Mouse (Mus musculus) adrenal gland, adult (tissue): ENCODE data around the gene Snx10.
A peak's percentile ranks its signal among the peaks of the same experiment; 100 is the strongest.

Experiments
- DNase-seq, 2 experiments: peaks; one replicate each; pipeline ENCODE4 v3.0.0; 2022 to 2023; ENCODE audit warnings: low spot score in 1 of 2; ENCODE audit not compliant: inconsistent age in 2 of 2

Gene Snx10

DNA sequence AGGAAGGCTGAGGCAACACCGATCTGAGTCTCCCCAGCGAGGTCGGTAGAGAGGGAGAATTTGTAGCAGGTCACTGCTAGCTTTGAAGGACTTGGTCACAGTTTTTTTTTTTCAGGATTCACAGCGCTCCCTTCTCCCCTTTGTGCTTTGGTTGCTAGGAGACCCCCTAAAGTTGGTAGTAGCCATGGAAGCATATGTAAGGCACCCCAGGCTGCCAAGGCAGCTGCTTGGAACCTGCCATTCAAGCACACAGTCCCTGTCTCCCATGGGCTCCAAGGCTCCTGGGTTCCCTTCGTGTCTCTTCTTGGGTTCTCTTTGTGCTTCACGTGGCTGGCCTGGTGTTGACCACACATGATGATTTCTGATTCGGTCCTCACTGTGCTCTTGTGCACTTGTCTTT lies 5.8 kb downstream of the Snx10 start:
- DNase-seq, result no peak

GRCm38 (mm10) chr6:51533467-51534200 lies 9.9 kb downstream of the Snx10 start:
- peak in 1 of 2 experiments; percentile 50 for DNase-seq

DNA sequence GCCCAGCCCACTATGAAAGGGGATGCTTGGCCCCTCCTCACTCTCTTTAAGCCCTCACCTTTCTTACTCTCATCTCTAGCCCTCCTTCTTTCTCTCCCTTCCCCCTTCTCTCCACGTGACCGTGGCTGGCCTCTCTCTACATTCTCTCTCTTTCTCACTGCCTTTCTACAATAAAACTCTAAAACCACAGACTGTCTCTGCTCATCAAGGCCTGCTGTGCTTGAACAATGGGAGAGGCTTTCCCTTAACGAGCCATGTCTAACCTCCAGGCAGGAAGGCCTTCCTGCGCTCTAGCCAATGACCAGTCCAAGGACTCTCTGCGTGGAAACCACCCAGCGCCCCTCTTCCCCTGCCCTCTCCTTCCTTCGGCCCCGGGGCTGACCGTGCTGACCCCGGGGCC lies 11.9 kb downstream of the Snx10 start:
- DNase-seq, result no peak

- DNase-seq, result no peak
Measured at GRCm38 (mm10) chr6:51540525-51540924, 16.8 kb downstream of the Snx10 start.

DNA sequence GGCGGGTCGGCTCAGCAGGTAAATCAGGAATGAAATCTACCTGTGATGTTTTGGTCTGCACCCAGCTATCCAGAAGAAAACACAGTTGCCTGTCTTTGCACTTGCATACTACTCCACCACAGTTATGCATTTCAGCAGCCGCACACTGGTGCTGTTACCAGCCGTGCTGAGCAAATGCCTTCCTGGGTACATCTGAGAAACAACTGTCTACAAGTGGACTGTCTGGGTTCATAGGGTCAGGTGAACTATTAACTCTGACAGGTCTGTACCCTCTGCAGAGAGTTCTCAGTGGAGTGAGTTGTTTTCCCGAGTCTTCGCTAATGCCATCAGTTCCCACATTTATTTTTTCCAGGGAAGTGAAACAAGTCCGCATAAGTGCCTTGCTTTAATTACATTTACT lies 17.7 kb downstream of the Snx10 start:
- no peak for DNase-seq

- DNase-seq, result no peak
Measured at GRCm38 (mm10) chr6:51542147-51542546, 18.4 kb downstream of the Snx10 start.

DNA sequence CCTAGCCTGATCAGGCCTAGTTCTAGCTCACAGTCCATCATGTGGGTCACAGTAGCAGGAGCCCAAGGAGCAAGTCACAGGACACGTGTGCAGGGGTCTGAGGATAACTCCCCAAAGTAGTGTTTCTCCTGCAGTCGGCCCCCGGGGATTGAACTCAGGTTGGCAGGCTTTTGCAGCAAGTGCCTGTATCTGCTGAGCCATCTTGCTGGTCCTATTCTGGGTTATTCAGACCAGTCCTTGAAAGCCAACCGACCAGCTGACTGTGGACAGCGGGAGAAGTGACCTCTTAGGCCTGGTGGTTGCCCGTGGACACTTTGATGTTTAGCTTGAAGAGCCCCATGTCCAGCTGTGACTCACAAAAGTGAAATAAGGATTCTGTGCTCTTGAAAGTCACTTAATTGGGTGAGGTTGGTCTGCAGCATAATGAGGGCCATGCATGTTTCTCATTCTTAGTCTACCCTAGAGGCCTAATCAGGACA lies 20.0 kb downstream of the Snx10 start:
- no peak for DNase-seq

DNA sequence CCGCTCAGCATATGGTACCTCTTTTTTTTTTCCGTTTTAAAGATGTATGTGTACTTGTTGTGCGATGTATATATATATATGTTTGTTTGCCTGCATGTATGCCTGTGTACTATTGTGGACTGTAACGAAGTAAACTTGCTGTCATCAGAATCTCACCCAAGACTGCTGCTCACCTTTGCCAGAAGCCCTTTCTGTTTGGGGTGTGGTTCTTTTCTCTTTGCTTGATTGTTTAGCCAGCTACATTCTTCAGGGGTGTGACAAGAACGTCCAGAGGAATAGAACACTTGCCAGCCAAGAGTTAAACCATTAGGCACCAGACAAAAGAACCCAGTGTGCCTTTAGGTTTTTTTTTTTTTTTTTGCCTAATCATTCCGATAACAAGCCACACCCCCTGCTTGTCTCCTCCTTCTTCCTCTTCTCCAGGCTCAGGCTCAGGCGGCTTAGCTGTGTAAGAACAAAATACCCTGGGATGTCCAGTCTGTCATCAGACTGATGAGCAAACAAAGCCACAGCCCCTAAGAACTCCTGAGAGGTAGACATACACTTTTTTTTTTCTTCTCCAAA lies 20.5 kb downstream of the Snx10 start:
- DNase-seq, result peak in 1 of 2 experiments; percentile 65

GRCm38 (mm10) chr6:51545219-51545859 lies 21.6 kb downstream of the Snx10 start:
- peak; percentile 31 to 72 for DNase-seq

DNA sequence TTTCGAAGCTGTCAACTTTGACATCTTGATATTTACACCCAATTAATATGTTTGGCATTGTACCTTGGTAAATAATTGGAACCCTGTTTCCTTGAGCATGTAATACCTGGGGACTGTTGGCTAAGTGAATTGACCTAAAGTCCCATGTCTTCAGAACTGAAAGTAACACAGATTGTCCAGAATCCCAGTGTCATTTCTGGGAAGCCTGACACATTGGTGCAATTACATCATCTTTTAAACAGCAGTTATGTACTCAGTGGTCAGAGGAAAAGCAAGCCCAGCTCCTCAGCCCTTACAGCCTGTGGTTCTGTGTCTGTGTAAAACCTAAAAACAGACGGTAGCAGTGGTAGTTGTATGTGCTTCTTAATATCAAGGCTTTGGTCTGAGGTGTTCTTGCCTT lies 22.4 kb downstream of the Snx10 start:
- no peak for DNase-seq

DNA sequence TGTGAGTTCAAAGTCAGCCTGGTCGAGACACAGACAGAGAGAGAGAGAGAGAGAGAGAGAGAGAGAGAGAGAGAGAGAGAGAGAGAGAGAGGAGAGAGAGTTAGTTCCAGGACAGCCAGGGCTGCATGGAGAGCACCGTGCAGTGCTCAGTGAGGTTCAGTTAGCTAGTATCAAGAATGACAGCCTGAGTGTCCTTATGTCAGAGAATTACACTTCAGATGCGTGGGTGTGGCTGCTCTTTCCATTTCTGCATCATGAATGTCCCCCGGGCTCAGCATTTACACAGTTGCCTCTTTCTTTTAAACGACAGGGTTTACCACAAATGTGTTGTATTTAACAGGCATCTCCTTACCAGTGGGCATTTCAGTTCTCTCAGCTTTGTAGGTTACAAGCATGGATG lies 25.1 kb downstream of the Snx10 start:
- DNase-seq, result no peak

GRCm38 (mm10) chr6:51551267-51551802 lies 27.6 kb downstream of the Snx10 start:
- peak in 1 of 2 experiments; percentile 40 for DNase-seq

DNA sequence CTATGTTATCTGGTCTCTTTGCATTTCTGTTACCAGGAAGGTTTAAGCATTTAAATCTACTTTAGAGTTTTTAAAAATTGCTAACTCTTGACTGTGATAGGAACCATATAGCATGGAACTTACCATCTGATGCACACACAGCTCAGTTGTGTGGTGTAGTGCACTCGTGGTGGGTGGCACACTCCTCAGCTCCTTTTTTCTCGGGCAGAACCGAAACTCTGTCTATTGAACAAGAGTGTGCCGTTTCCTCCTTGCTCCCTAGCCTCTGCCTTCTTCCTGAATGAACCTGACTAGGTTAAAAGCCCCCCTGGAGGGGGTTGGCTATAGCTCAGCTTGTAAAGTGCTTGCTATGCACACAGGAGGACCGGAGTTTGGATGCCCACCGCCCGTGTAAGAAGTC lies 32.9 kb downstream of the Snx10 start:
- no peak for DNase-seq

GRCm38 (mm10) chr6:51558311-51558710 lies 34.6 kb downstream of the Snx10 start:
- no peak for DNase-seq

GRCm38 (mm10) chr6:51566771-51567680 lies 43.3 kb downstream of the Snx10 start:
- DNase-seq, result no peak

DNA sequence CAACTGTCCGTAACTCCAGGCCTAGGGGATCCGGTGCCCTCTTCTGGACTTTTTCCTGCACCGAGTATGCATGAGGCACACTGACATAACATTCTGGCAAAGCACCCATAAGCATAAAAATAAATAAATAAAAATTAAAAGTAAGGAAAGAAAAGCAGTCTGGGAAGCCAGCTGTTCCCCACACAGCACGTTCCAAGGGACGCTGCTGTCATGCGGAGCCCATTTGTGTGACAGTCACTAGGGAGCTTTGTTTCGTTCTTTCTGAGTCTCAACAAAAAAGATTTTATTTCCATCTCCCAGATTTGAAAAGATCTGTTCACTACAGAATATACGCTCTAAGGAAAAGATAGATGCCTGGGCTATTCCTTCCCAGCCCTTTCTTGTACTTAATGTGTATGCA lies 45.4 kb downstream of the Snx10 start:
- no peak for DNase-seq

- DNase-seq, result no peak
Measured at GRCm38 (mm10) chr6:51573136-51573535, 49.4 kb downstream of the Snx10 start.

DNA sequence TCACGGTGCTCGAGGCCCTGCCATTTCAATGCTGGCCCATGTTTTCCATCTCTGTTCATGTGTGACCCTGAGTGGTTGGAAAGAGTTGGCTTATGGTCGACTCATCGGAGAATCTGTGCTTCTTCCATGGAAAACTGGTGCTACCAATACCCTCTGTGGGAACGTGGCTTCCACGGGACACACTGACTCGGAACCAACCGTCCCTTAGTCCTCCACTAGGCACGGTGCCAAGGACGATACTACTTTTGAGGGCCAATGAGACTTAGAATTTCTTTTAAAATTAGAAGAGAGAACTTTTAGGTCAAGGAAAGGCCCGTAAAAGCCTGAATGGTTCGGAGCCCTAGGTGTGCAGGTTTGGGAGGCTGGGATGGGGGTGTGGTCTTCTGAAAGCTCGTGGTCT lies 50.4 kb downstream of the Snx10 start:
- DNase-seq, result peak; percentile 45 to 64

DNA sequence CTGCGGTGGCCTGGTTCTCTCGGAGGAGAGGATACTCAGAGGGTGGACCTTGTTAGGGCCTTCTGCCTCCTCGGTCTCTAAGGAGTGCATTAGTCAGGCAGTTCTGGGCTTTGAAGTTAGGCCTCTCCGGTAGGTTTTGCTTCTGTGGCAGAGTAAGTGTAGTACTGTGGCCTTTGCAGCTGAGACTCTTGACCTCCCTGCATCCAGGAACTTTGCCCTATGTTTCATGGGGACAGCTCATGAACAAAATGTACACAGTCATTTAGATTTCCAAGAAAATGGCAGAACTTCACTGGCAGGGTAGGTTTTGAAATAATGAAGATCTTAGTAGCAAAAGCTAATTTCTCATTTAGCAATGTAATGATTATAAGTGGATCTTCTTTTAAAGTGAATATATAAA lies 54.7 kb downstream of the Snx10 start:
- DNase-seq, result no peak

DNA sequence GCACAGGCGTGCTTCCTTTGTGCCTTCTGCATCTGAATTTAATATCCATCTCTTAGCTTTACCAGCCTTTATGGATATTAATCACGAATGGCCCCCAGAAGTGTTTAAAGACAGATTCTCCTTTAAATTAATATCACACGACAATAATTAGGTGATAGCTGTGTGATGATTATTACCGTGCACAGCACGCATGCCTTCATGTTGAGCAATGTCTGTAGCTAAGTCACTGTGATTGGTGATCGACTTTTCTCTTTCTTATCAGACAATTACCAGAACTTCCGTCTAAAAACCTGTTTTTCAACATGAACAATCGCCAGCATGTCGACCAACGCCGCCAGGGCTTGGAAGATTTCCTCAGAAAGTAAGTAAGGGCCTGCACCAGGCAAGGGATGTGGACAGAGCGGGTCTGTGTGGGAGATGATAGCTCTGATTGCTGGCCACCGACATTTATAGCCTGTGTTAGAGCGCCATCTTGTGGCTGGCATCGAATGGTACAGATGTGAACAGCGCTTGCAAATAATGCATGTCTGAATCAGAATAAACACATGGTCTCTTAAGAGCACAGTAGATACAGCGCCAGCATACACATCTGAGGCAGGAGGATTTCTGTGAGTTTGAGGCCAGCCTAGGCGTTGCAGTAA lies 56.5 kb downstream of the Snx10 start:
- DNase-seq, result peak; percentile 75 to 94
